ENCODE assay signal across 28 mouse cellular contexts in the genomic region with DNA sequence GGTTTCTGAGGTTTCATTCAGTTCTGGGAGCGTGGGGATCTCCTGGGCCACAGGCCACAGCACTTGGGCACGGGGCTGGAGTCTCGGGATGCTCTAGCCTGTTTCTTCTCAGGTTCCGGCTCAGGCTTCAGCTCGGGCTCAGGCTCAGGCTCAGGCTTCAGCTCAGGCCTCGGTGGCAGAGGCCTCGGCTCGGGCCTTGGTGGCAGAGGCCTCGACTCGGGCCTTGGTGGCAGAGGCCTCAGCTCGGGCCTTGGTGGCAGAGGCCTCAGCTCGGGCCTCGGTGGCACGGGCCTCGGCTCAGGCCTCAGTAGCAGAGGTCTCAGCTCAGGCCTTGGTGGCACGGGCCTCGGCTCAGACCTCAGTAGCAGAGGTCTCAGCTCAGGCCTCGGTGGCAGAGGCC. TPM values are rescaled to one million over a fixed set of nuclear protein-coding genes. Genes with fewer than 3 reads are reported as not detected.
DNase-seq lines count a peak whose midpoint lies in the region; ATAC-seq and TF ChIP-seq lines count a peak whose summit lies in the region.
"Had no signal": no experiment of that assay in that cellular context is flagged by ENCODE, and none has a peak within 500 bp of the region (broad histone marks: within the 10 kb centered on the region; RNA-seq: fewer than 3 reads in every experiment).

No protein-coding gene starts in this region.

- no peak overlapping the region for H3K4me2 ChIP-seq in forebrain, postnatal 0 days (ENCODE audit: low read depth)
- H3K4me2 ChIP-seq in lung, embryonic 16.5 days (ENCODE audit: low read depth, low read length): no peak overlapping the region
- H3K4me2 ChIP-seq: heart, embryonic 11.5 days; liver, embryonic 11.5 days; midbrain, embryonic 11.5 days; neural tube, embryonic 15.5 days; stomach, embryonic 15.5 days had no signal

- H3K9me3 ChIP-seq in forebrain, embryonic 10.5 days: peaks cover 47% of the 10 kb centered on the region
- H3K9me3 ChIP-seq in forebrain, postnatal 0 days (ENCODE audit: low read length): no peaks in the 10 kb centered on the region
- H3K9me3 ChIP-seq in lung, embryonic 16.5 days (ENCODE audit: control insufficient read depth, low read length): peaks cover 25% of the 10 kb centered on the region
- H3K9me3 ChIP-seq: neural tube, embryonic 15.5 days had no signal

- H3K4me3 ChIP-seq in forebrain, embryonic 10.5 days: no peak overlapping the region
- no peak overlapping the region for H3K4me3 ChIP-seq in forebrain, postnatal 0 days (ENCODE audit: low read depth, low read length)
- no peak overlapping the region for H3K4me3 ChIP-seq in lung, embryonic 16.5 days (ENCODE audit: low read length)
- no peak overlapping the region for H3K4me3 ChIP-seq in left cerebral cortex, adult 2 months
- H3K4me3 ChIP-seq: neural tube, embryonic 15.5 days; stomach, embryonic 15.5 days had no signal

- no peak for TF ChIP-seq CTCF in forebrain, postnatal 0 days (IDR thresholded peaks at IDR 0.05; ENCODE audit: low read depth)
- no peak for TF ChIP-seq CTCF in left cerebral cortex, adult 2 months (IDR thresholded peaks at IDR 0.05)

- DNase-seq in forebrain, embryonic 10.5 days (ENCODE audit: extremely low spot score, low spot score): peak; percentile 11
- no peak for DNase-seq in forebrain, postnatal 0 days
- DNase-seq in heart, postnatal 4 days: peak; percentile 4
- DNase-seq in heart, adult 18-20 months: no peak
- no peak for DNase-seq in lung, postnatal 25 days (ENCODE audit: low spot score)
- no peak for DNase-seq in MN1 (ENCODE audit: low spot score)
- DNase-seq in left cerebral cortex, adult 2 months (ENCODE audit: extremely low spot score in 1 of 2, low spot score in 2 of 2): no peak
- DNase-seq: adrenal gland, postnatal 25 days; cerebellum, adult 8-10 months; cerebellum, postnatal 36 days; embryo, embryonic 11 days; gastrocnemius, postnatal 36 days; kidney, adult 11 months; kidney, postnatal 36 days; lung, postnatal 10 days had no signal

- intact Hi-C loops in left cerebral cortex, adult 2 months (cut with DNase I): no loop called here

- peaks cover 52% of the 10 kb centered on the region for H3K27me3 ChIP-seq in forebrain, embryonic 10.5 days (ENCODE audit: poor library complexity, severe bottlenecking)
- peaks cover 28% of the 10 kb centered on the region for H3K27me3 ChIP-seq in forebrain, postnatal 0 days (ENCODE audit: insufficient read depth, low read length)
- H3K27me3 ChIP-seq in lung, embryonic 16.5 days (ENCODE audit: control insufficient read depth, insufficient read depth, low read depth, low read length): peaks cover 38% of the 10 kb centered on the region

- ATAC-seq in forebrain, postnatal 0 days: no peak
- no peak for ATAC-seq in lung, embryonic 16.5 days (ENCODE audit: low read depth)
- ATAC-seq: hindbrain, postnatal 0 days; liver, postnatal 0 days had no signal

- H3K27ac ChIP-seq in forebrain, embryonic 10.5 days: no peak overlapping the region
- no peak overlapping the region for H3K27ac ChIP-seq in forebrain, postnatal 0 days (ENCODE audit: low read depth, low read length)
- H3K27ac ChIP-seq in lung, embryonic 16.5 days (ENCODE audit: low read length): no peak overlapping the region
- no peak overlapping the region for H3K27ac ChIP-seq in left cerebral cortex, adult 2 months
- H3K27ac ChIP-seq: hindbrain, postnatal 0 days; neural tube, embryonic 15.5 days had no signal

- peaks cover 14% of the 10 kb centered on the region for H3K36me3 ChIP-seq in forebrain, embryonic 10.5 days (replicated peaks)
- H3K36me3 ChIP-seq in forebrain, postnatal 0 days (ENCODE audit: insufficient read depth): no peaks in the 10 kb centered on the region
- H3K36me3 ChIP-seq in lung, embryonic 16.5 days (ENCODE audit: control insufficient read depth, insufficient read depth, low read length): peaks cover 6% of the 10 kb centered on the region; the same call in 1 of the 2 replicates
- H3K36me3 ChIP-seq: neural tube, embryonic 15.5 days; stomach, embryonic 15.5 days had no signal

- no peak overlapping the region for H3K9ac ChIP-seq in forebrain, postnatal 0 days
- 0 out of 2 replicates have a peak overlapping the region, but pooled peaks have one; percentile 5 for H3K9ac ChIP-seq in lung, embryonic 16.5 days (ENCODE audit: low read length)
- H3K9ac ChIP-seq: liver, postnatal 0 days; neural tube, embryonic 15.5 days; stomach, embryonic 15.5 days had no signal

- H3K4me1 ChIP-seq in forebrain, embryonic 10.5 days: peaks cover 11% of the 10 kb centered on the region; the same call in 1 of the 2 replicates
- no peaks in the 10 kb centered on the region for H3K4me1 ChIP-seq in forebrain, postnatal 0 days (ENCODE audit: insufficient read depth)
- peaks cover 3% of the 10 kb centered on the region; the same call in 1 of the 2 replicates for H3K4me1 ChIP-seq in lung, embryonic 16.5 days (replicated peaks; ENCODE audit: control insufficient read depth, insufficient read depth, low read length)

- WGBS in forebrain, embryonic 10.5 days: 91% methylated on average over 18 of the region's 18 CpGs
- 93% methylated on average over 18 of the region's 18 CpGs for WGBS in forebrain, postnatal 0 days
- 91% methylated on average over 18 of the region's 18 CpGs for WGBS in lung, embryonic 16.5 days

RNA-seq across cellular contexts. Expression of gene Igf2, which starts 0.9 kb away (rescaled TPM):
- polyA plus RNA-seq in forebrain, embryonic 10.5 days (2016; fragmentation: Nextera tagmentation; extraction: Ambion mirVana): 126 and 132 TPM in 2 replicates
- 152 and 288 TPM in 2 replicates for total RNA-seq in forebrain, postnatal 0 days (2014; rRNA removed)
- polyA plus RNA-seq in forebrain, postnatal 0 days (2015; fragmentation: Nextera tagmentation; extraction: Ambion mirVana): 149 and 152 TPM in 2 replicates
- 1,000 to 10,000 TPM; 1,716 to 1,905 TPM for total RNA-seq in heart, postnatal 4 days (2021)
- 10 to 100 TPM; 47.4 to 56.7 TPM for total RNA-seq in heart, adult 18-20 months (2021)
- 457 and 496 TPM in 2 replicates for polyA plus RNA-seq in lung, embryonic 16.5 days (2015; fragmentation: Nextera tagmentation; extraction: Ambion mirVana)
- 100 to 1,000 TPM in 1 of 2 experiments, 10 to 100 TPM in 1; 67.4 to 120 TPM for total RNA-seq in left cerebral cortex, adult 2 months (2021)
- total RNA-seq: hematopoietic stem cell, adult 5-6 weeks; megakaryocyte progenitor cell, adult 5-6 weeks had no signal

RNA-seq across cellular contexts. Expression of gene Gm49394, which starts 2.2 kb away (rescaled TPM):
- polyA plus RNA-seq in forebrain, embryonic 10.5 days (2016; fragmentation: Nextera tagmentation; extraction: Ambion mirVana): not detected in 2 replicates
- 0.08 TPM in 1 of 2 replicates, not detected in the other for total RNA-seq in forebrain, postnatal 0 days (2014; rRNA removed)
- polyA plus RNA-seq in forebrain, postnatal 0 days (2015; fragmentation: Nextera tagmentation; extraction: Ambion mirVana): 0.06 TPM in 1 of 2 replicates, not detected in the other
- under 1 TPM in 1 of 2 experiments, not detected in 1; 0.16 TPM for total RNA-seq in heart, postnatal 4 days (2021)
- total RNA-seq in heart, adult 18-20 months (2021): not detected
- polyA plus RNA-seq in lung, embryonic 16.5 days (2015; fragmentation: Nextera tagmentation; extraction: Ambion mirVana): not detected in 2 replicates
- total RNA-seq in left cerebral cortex, adult 2 months (2021): under 1 TPM in 1 of 2 experiments, not detected in 1; 0.11 TPM
- total RNA-seq: adrenal gland, postnatal 25 days; gastrocnemius, adult 18-20 months; hematopoietic stem cell, adult 5-6 weeks; left cerebral cortex, postnatal 25 days; megakaryocyte progenitor cell, adult 5-6 weeks; midbrain, postnatal 0 days had no signal
- polyA plus RNA-seq: hindbrain, postnatal 0 days; liver, embryonic 11.5 days; midbrain, embryonic 11.5 days; midbrain, postnatal 0 days; neural tube, embryonic 15.5 days had no signal

Comparison
In these comparisons a context has a peak if more than half of its experiments do, and no peak if none do; other contexts are left out.
1. DNase-seq: peak in forebrain, embryonic 10.5 days (single experiment) and heart, postnatal 4 days (single experiment); none in forebrain, postnatal 0 days (single experiment), heart, adult 18-20 months (0 of 2), lung, postnatal 25 days (single experiment), MN1 (single experiment) and left cerebral cortex, adult 2 months (0 of 2).